Mouse (Mus musculus) Muller cell, postnatal 12 days (primary cell): ENCODE data around the gene Ostc.

ENCODE experiments used
- DNase-seq: peaks from one replicate; pipeline ENCODE4 v3.0.0-alpha.2; 2015; ENCODE audit errors: inconsistent ontology term

Gene Ostc

GRCm38 (mm10) chr3:130708967-130709924 lies at the start of gene Ostc:
Gene Ostc, minus strand, starts transcription at chr3:130709444.
- DNase-seq, result peak; percentile 99

- DNase-seq, result peak; percentile 51
Observed at GRCm38 (mm10) chr3:130758157-130758841, 49.1 kb upstream of the Ostc start.

GRCm38 (mm10) chr3:130757117-130757852 lies 48.0 kb upstream of the Ostc start:
- no peak for DNase-seq

- no peak for DNase-seq
Observed at GRCm38 (mm10) chr3:130749206-130749605, 40.0 kb upstream of the Ostc start.

GRCm38 (mm10) chr3:130746673-130747619 lies 37.7 kb upstream of the Ostc start:
- DNase-seq, result no peak

- peak; percentile 70 for DNase-seq
Observed at GRCm38 (mm10) chr3:130737652-130738361, 28.6 kb upstream of the Ostc start.

GRCm38 (mm10) chr3:130736758-130737157 lies 27.5 kb upstream of the Ostc start:
- DNase-seq, result no peak

- DNase-seq, result peak; percentile 96
Observed at GRCm38 (mm10) chr3:130730189-130730653, 21.0 kb upstream of the Ostc start, which contains the start of gene Rpl34. Gene Rpl34, minus strand, starts transcription at chr3:130730398.

GRCm38 (mm10) chr3:130729472-130730188 lies 20.4 kb upstream of the Ostc start:
- DNase-seq, result peak; percentile 69

GRCm38 (mm10) chr3:130727676-130728075 lies 18.4 kb upstream of the Ostc start:
- DNase-seq, result no peak

- DNase-seq, result no peak
Observed at GRCm38 (mm10) chr3:130727036-130727435, 17.8 kb upstream of the Ostc start.

GRCm38 (mm10) chr3:130725718-130726117 lies 16.5 kb upstream of the Ostc start:
- DNase-seq, result no peak

GRCm38 (mm10) chr3:130722733-130723478 lies 13.7 kb upstream of the Ostc start:
- DNase-seq, result no peak

GRCm38 (mm10) chr3:130720225-130720624 lies 11.0 kb upstream of the Ostc start:
- no peak for DNase-seq

GRCm38 (mm10) chr3:130718871-130719270 lies 9.6 kb upstream of the Ostc start:
- DNase-seq, result no peak

GRCm38 (mm10) chr3:130716555-130716954 lies 7.3 kb upstream of the Ostc start:
- no peak for DNase-seq

GRCm38 (mm10) chr3:130714775-130715568 lies 5.7 kb upstream of the Ostc start:
- DNase-seq, result peak; percentile 47

GRCm38 (mm10) chr3:130712891-130713290 lies 3.6 kb upstream of the Ostc start:
- no peak for DNase-seq
